Comparison of ENCODE assay signal across 13 mouse cellular contexts in genomic region chr16:95798582-95798981, GRCm38 (mm10).
DNase-seq lines count a peak whose midpoint lies in the region; ATAC-seq and TF ChIP-seq lines count a peak whose summit lies in the region.
"Had no signal": no experiment of that assay in that cellular context is flagged by ENCODE, and none has a peak within 500 bp of the region (broad histone marks: within the 10 kb centered on the region; RNA-seq: fewer than 3 reads in every experiment).

No protein-coding gene starts in this region.

- H3K4me2 ChIP-seq in midbrain, postnatal 0 days (ENCODE audit: low read depth, low read length, poor library complexity, severe bottlenecking): no peak overlapping the region
- no peak overlapping the region for H3K4me2 ChIP-seq in midbrain, embryonic 11.5 days
- H3K4me2 ChIP-seq: embryonic facial prominence, embryonic 13.5 days; limb, embryonic 15.5 days had no signal

- DNase-seq in midbrain, postnatal 0 days (ENCODE audit: low spot score): peak; percentile 54
- no peak for DNase-seq in midbrain, embryonic 11.5 days (ENCODE audit: low spot score, missing footprints)
- DNase-seq in Patski (ENCODE audit: low read depth, low spot score): no peak
- DNase-seq in induced T-regulatory cell, adult 2 months (ENCODE audit: low read depth): peak; percentile 95
- peak; percentile 37 for DNase-seq in splenic B cell, adult 2 months (ENCODE audit: low read depth, low spot score)
- no peak for DNase-seq in frontal cortex, postnatal 25 days (ENCODE audit: low spot score in 2 of 2)
- no peak for DNase-seq in cerebellum, adult 11 months
- DNase-seq: cerebellum, postnatal 10 days; heart, adult 11 months; heart, postnatal 14 days; kidney, adult 2 months had no signal

- WGBS in midbrain, postnatal 0 days: 41% methylated on average over 9 of the region's 9 CpGs
- 70% methylated on average over 9 of the region's 9 CpGs for WGBS in midbrain, embryonic 11.5 days

- no peak overlapping the region for H3K27ac ChIP-seq in midbrain, postnatal 0 days (ENCODE audit: low read depth, low read length)
- H3K27ac ChIP-seq in midbrain, embryonic 11.5 days (ENCODE audit: low read depth, low read length): no peak overlapping the region
- H3K27ac ChIP-seq: embryonic facial prominence, embryonic 13.5 days; limb, embryonic 15.5 days had no signal

- in situ Hi-C loops in Patski (cut with MboI; ENCODE audit: low pct_unique_long_range_greater_than_20kb): no loop called here

- no peaks in the 10 kb centered on the region for H3K9me3 ChIP-seq in midbrain, postnatal 0 days (ENCODE audit: low read length)
- H3K9me3 ChIP-seq in midbrain, embryonic 11.5 days (ENCODE audit: control insufficient read depth, low read length): no peaks in the 10 kb centered on the region
- H3K9me3 ChIP-seq: embryonic facial prominence, embryonic 13.5 days; limb, embryonic 15.5 days had no signal

- H3K9ac ChIP-seq in midbrain, postnatal 0 days (replicated peaks; ENCODE audit: low read length, poor library complexity, severe bottlenecking): no peak overlapping the region
- H3K9ac ChIP-seq in midbrain, embryonic 11.5 days (ENCODE audit: low read length): no peak overlapping the region
- H3K9ac ChIP-seq: embryonic facial prominence, embryonic 13.5 days; limb, embryonic 15.5 days had no signal

- H3K4me1 ChIP-seq in midbrain, postnatal 0 days (ENCODE audit: insufficient read depth, low read length): no peaks in the 10 kb centered on the region; the same call in 1 of the 2 replicates
- H3K4me1 ChIP-seq in midbrain, embryonic 11.5 days (ENCODE audit: control insufficient read depth, insufficient read depth, low read length): no peaks in the 10 kb centered on the region

- no peak for ATAC-seq in midbrain, postnatal 0 days (ENCODE audit: low FRiP score)
- ATAC-seq in midbrain, embryonic 11.5 days (ENCODE audit: low FRiP score): no peak
- ATAC-seq in Patski: peak; percentile 21

- POLR2A ChIA-PET in Patski (lab: Charles Lee): no interaction called here

- TF ChIP-seq CTCF in midbrain, postnatal 0 days (IDR thresholded peaks at IDR 0.05): no peak
- TF ChIP-seq CTCF in Patski (IDR thresholded peaks at IDR 0.05): no peak

- no peaks in the 10 kb centered on the region for H3K36me3 ChIP-seq in midbrain, postnatal 0 days (ENCODE audit: insufficient read depth, low read length)
- H3K36me3 ChIP-seq in midbrain, embryonic 11.5 days (ENCODE audit: control insufficient read depth, insufficient read depth, low read length): no peaks in the 10 kb centered on the region
- H3K36me3 ChIP-seq in splenic B cell, adult 2 months (ENCODE audit: control insufficient read depth, insufficient read depth, low read length, poor library complexity, severe bottlenecking): no peaks in the 10 kb centered on the region
- H3K36me3 ChIP-seq: embryonic facial prominence, embryonic 13.5 days; limb, embryonic 15.5 days had no signal

- CTCF ChIA-PET in Patski (lab: Charles Lee): interaction anchor here (1.0 to 1.3 kb wide), 3 partner anchors 13 to 28 kb away, joined by 3 to 4 read pairs (median 4); no protein-coding TSS in a partner anchor

- H3K4me3 ChIP-seq in midbrain, postnatal 0 days (ENCODE audit: low read depth, low read length): no peak overlapping the region
- H3K4me3 ChIP-seq in midbrain, embryonic 11.5 days (ENCODE audit: low read depth, low read length): no peak overlapping the region
- H3K4me3 ChIP-seq: embryonic facial prominence, embryonic 13.5 days; limb, embryonic 15.5 days had no signal

- no peaks in the 10 kb centered on the region for H3K27me3 ChIP-seq in midbrain, postnatal 0 days (ENCODE audit: insufficient read depth, low read length)
- H3K27me3 ChIP-seq in midbrain, embryonic 11.5 days (ENCODE audit: control insufficient read depth, insufficient read depth, low read length): no peaks in the 10 kb centered on the region
- no peaks in the 10 kb centered on the region for H3K27me3 ChIP-seq in Patski
- no peaks in the 10 kb centered on the region for H3K27me3 ChIP-seq in splenic B cell, adult 2 months (ENCODE audit: control insufficient read depth, insufficient read depth, low read length, poor library complexity, severe bottlenecking)
- H3K27me3 ChIP-seq: embryonic facial prominence, embryonic 13.5 days; limb, embryonic 15.5 days had no signal

Comparison
In these comparisons a context has a peak if more than half of its experiments do, and no peak if none do; other contexts are left out.
1. DNase-seq: peak in midbrain, postnatal 0 days (single experiment), induced T-regulatory cell, adult 2 months (single experiment) and splenic B cell, adult 2 months (single experiment); none in midbrain, embryonic 11.5 days (single experiment), Patski (single experiment), frontal cortex, postnatal 25 days (0 of 2) and cerebellum, adult 11 months (single experiment).